Mouse (Mus musculus): Measurements from ENCODE around the gene Plekha4.

- no peak; the same call in 1 of the 2 replicates for TF ChIP-seq POLR2A (IDR thresholded peaks at IDR 0.05; ENCODE audit: control insufficient read depth, low read depth, low read length)
- TF ChIP-seq CTCF (IDR thresholded peaks at IDR 0.05; ENCODE audit: control insufficient read depth, insufficient read depth, insufficient replicate concordance, low read depth, low read length) = no peak
Measured at GRCm38 (mm10) chr7:45514411-45514810, 11.7 kb upstream of the Plekha4 start.

Data from testis, adult 2 months (tissue).